Mouse (Mus musculus) 3134 (cell line): ENCODE data around the gene Slc5a5.

Experiments
- DNase-seq: peaks from one replicate; pipeline ENCODE4 v3.0.0-alpha.2; 2011; ENCODE audit warnings: low spot score; ENCODE audit not compliant: insufficient read length; ENCODE audit errors: extremely low read depth

Gene Slc5a5

DNA sequence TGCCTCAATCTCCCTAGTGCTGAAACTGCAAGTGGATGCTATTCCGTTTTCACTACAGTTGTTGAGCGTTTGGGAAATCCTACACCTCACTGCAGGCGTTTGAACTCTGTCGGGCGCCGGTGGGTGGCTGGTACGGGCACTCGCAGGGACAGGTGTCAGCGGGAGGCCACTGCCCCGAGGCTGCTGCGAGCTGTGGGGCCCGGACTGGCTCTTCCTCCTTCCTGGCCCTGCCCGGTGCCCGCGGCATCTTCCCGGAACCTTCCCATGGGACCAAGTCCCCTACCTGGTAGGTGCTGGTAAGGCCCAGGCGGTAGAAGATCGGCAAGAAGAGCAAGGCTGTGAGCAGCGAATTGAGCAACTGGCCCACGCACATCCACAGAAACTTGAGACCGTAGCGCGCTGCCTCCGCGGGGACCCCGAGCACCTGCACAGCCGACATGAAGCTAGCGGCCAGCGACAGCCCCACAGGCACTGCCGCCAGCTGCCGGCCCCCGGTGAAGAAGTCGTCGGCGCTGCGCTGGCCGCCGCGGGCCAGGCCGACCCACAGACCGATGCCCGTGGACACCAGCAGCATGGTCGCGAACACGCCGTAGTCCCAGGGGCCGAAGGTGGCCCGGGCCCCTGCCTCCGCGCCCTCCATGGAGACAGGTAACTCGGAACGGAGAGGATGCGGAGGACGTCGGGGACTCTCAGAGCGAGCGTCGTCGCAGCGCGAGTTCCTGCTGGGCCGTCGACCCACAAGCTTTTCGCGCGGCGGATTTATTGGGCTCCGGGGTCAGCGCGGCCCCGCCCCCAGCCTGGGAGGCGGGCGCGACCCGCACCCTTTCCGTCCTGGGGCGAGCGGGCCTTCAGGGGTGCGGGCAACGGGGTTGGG is at the start of gene Slc5a5:
Slc5a5 (minus strand) TSS at position 736 of the 874 bp plus-strand sequence.
- no peak for DNase-seq

GRCm38 (mm10) chr8:70941478-70941877 is 48.9 kb upstream of the Slc5a5 start:
- no peak for DNase-seq

GRCm38 (mm10) chr8:70937200-70937599 is 44.6 kb upstream of the Slc5a5 start:
- no peak for DNase-seq

- DNase-seq: no peak
These were observed 42.2 kb upstream of the Slc5a5 start for GRCm38 (mm10) chr8:70934786-70935185.

GRCm38 (mm10) chr8:70933036-70933435 is 40.5 kb upstream of the Slc5a5 start:
- no peak for DNase-seq

- no peak for DNase-seq
These were observed 39.2 kb upstream of the Slc5a5 start for GRCm38 (mm10) chr8:70931731-70932130.

GRCm38 (mm10) chr8:70928778-70929322 is 36.3 kb upstream of the Slc5a5 start:
- DNase-seq: no peak

GRCm38 (mm10) chr8:70928096-70928495 is 35.5 kb upstream of the Slc5a5 start:
- no peak for DNase-seq

DNA sequence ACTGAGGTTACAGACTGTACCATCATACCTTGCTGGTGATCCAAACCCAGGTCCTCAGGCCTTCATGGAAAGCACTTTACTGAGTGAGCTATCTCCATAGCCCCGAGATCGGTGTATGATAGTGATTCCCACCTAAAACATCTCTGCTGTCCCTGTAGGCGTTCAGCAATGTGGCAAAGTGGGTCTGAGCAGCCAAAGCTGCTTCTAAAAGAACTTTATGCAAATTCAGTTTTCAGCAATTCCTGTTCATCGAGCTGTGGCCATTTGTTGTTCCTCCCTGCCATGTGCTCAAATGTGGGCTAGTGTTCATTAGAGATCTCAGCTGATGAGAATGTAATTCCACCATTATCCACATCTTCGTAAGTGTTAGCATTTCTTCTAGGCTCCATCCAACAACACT is 33.8 kb upstream of the Slc5a5 start:
- DNase-seq: no peak

DNA sequence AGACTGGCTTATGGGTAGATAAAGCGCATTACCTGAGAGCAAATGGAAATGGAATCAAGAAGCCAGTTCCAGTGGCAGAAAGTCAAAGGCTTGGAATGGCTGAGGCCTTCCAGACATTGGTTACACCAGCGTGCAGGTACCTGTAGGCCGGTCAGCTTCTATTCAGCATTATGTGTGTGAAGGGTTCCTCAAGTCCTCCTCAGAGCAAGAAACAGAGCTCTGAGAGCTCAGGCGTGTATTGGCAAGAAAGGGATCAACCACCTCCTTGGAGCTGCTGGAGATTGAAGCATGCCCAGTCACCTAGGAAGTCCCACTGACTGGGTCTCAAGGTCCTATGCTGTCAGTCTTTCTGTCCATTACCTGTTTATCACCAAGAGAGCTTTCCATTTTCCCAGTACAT is 33.2 kb upstream of the Slc5a5 start:
- no peak for DNase-seq

GRCm38 (mm10) chr8:70924151-70924550 is 31.6 kb upstream of the Slc5a5 start:
- DNase-seq: no peak

- DNase-seq: no peak
These were observed 27.7 kb upstream of the Slc5a5 start for GRCm38 (mm10) chr8:70920049-70920922.

DNA sequence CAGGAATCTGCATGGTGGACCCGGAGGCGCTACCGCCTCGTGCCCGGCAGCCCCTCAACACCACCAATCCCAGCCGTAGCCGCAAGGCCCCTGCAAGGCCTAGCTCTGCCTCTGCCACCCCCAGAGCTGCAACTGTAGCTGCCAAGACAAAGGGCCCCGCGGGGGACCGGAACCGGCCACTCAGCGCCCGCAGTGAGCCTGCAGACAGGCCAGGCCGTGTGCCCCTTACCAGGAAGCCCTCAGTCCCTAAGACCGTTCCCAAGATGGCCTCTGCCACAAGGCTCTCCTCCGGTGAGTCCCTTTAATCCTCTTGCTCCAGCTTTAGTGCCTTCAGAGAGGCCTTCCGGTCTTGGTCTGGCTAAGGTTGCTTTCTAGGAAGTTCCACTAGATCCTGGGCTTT is 22.1 kb upstream of the Slc5a5 start:
- no peak for DNase-seq

GRCm38 (mm10) chr8:70913523-70913922 is 21.0 kb upstream of the Slc5a5 start:
- no peak for DNase-seq

DNA sequence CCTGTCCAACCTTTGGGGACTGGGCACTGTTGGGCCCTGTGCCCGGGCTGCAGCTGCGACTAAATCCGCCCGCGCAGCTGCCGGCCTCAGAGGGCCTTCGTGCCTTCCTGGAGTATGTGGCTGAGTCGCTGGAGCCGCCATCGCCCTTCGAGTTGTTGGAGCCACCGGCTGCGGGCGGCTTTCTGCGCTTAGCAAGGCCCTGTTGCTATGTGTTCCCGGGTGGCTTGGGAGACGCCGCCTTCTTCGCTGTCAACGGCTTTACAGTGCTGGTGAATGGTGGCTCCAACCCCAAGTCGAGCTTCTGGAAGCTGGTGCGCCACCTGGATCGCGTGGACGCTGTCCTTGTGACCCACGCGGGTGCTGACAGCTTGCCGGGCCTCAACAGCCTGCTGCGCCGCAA is 20.4 kb upstream of the Slc5a5 start:
- DNase-seq: no peak

GRCm38 (mm10) chr8:70911596-70911995 is 19.0 kb upstream of the Slc5a5 start:
- no peak for DNase-seq

- no peak for DNase-seq
These were observed 15.0 kb upstream of the Slc5a5 start for GRCm38 (mm10) chr8:70907518-70907917.

DNA sequence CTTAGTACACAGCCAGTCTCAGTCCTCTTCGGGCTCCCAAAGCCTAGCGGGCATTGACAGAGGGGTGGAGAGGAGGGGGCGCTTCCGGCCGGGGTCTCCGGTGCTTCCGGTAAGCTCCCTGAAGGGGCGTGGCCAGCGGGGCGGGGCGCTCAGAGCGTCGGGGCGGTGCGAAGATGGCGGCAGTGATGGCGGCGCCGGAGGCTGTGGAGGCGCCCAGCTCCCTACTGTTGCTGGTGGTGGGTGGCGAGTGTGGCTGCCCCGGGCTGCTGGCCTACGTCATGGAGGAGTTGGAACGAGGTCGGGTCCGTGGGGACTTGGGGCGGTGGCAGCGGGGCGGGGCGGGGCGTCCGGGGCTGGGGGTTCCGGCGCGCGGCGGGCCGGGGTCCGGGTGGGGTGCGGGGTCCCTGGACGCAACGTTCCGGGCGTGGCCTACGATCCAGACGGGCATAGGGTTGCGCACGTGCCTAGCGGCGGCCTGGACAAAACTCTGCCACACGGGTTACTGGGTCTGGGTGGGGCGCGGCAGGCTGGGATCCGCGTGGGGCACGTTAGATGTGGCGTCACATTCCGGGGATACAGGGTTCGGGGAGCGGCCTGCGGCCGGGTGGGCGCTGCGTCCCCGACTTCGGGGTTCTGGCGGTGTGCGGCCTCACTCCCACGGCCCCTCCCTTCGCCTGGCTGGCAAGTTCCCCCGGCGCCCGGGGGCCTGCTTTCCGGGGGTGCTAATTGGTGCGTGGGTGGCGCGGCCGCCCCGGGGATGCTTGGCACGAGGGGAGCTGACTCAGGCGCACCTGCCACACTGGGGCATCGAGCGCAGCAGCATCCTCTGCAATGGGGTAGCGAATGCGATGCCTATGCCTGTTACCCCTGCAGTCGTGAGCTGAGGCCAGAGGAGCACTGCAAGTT is 13.5 kb upstream of the Slc5a5 start, which contains the start of gene Map1s:
Map1s (plus strand) TSS at position 102 of the 906 bp plus-strand sequence.
- DNase-seq: peak; percentile 82

DNA sequence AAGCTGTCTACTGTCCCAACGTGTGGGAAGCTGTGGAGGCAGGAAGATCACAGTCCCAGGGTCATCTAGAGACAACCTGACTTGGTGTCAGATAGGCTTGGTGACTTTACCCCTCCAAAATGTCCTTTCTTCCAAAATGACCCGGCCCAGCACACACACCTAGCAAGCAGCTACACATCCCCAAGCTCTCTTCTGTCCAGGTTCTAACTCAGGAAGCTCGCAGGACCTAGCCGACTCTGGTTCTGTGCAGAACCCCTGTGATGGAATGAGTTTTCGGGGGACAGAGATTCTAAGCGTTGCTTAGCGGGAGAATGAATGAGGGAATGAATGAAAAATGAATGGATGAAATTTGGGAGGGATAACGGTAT is 12.9 kb upstream of the Slc5a5 start:
- DNase-seq: no peak

DNA sequence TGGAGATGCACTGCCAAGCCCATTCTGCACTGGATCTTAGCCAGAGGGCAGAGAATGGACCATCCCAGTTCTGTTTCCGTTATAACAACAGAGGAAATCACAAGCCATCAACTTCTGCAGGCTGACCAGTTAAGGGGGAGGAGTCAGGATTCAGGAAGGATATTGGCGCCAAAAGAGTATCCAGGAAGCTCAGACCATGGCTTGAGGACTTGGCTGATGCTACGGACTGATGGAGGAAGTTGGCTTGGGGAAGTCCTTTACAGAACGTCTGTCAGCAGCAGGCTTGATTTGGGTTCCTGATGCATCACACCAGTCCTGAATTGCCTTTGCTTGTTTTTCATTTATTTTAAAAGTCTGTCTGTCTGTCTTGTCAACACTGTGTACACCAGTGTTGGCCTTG is 12.0 kb upstream of the Slc5a5 start:
- no peak for DNase-seq
